Mouse (Mus musculus) hindbrain, embryonic 14.5 days (tissue): ENCODE measurements at regions not wholly inside any gene's neighbourhood (a gene's known extent, or its start where the extent isn't known, plus 50 kb on each side); places are given as distances from the start of the nearest gene placed in this dataset.

ENCODE experiments used
- ATAC-seq: fragments of 200-750 bp; cut with Nextera tagmentation; 2 replicates; pipeline ENCODE4 v1.8.0; 2017; ENCODE audit warnings: moderate number of reproducible peaks, mild to moderate bottlenecking, moderate TSS enrichment, moderate library complexity; ENCODE audit not compliant: low FRiP score
- DNase-seq: peaks from one replicate; pipeline ENCODE4 v3.0.0-alpha.2; 2015; ENCODE audit warnings: low spot score
- H3K27ac ChIP-seq: fragments of 300-500 bp; sonication (generic); 2 replicates; pipeline ENCODE4 v1.5.1; 2014; ENCODE audit warnings: mild to moderate bottlenecking, moderate library complexity
- H3K27me3 ChIP-seq: fragments of 300-500 bp; sonication (generic); 2 replicates; pipeline ENCODE4 v1.6.1; 2014; ENCODE audit warnings: mild to moderate bottlenecking, low read length, mixed read lengths; ENCODE audit not compliant: control insufficient read depth, insufficient read depth
- H3K36me3 ChIP-seq: fragments of 300-500 bp; sonication (generic); replicated peaks from 2 replicates; pipeline ENCODE4 v1.6.1; 2014; ENCODE audit not compliant: control insufficient read depth, insufficient read depth
- H3K4me1 ChIP-seq: fragments of 300-500 bp; sonication (generic); replicated peaks from 2 replicates; pipeline ENCODE4 v1.6.1; 2014; ENCODE audit warnings: antibody characterized with exemption, low read length, mixed read lengths; ENCODE audit not compliant: control insufficient read depth, insufficient read depth
- H3K4me2 ChIP-seq: fragments of 300-500 bp; sonication (generic); replicated peaks from 2 replicates; pipeline ENCODE4 v1.6.1; 2014; ENCODE audit warnings: mild to moderate bottlenecking, moderate library complexity
- H3K4me3 ChIP-seq: fragments of 300-500 bp; sonication (generic); replicated peaks from 2 replicates; pipeline ENCODE4 v1.5.1; 2014; ENCODE audit warnings: mild to moderate bottlenecking, low read length
- H3K9ac ChIP-seq: fragments of 300-500 bp; sonication (generic); 2 replicates; pipeline ENCODE4 v1.6.1; 2014
- H3K9me3 ChIP-seq: fragments of 300-500 bp; sonication (generic); 2 replicates; pipeline ENCODE4 v1.6.1; 2016; ENCODE audit warnings: low read length; ENCODE audit not compliant: control insufficient read depth
- WGBS: fragments of 180-500 bp; shearing (Covaris S2); extraction: QIAGEN DNeasy Blood & Tissue Kit; methylation state at CpG from one replicate; pipeline ENCODE4 v1.1.7; 2014; 5-methylcytosine and 5-hydroxymethylcytosine counted together

- 37% methylated on average over 5 of the region's 5 CpGs for WGBS
Measured at GRCm38 (mm10) chr3:137147405-137147804, 193.5 kb upstream of the Emcn start.

GRCm38 (mm10) chr3:137150414-137151010 is 190.4 kb upstream of the Emcn start:
- peaks cover 8% of the 10 kb centered on the region for H3K4me1 ChIP-seq
- H3K27me3 ChIP-seq = no peaks in the 10 kb centered on the region
- H3K27ac ChIP-seq = no peak overlapping the region
- H3K4me2 ChIP-seq = no peak overlapping the region
- H3K9ac ChIP-seq = no peak overlapping the region
- no peak overlapping the region for H3K4me3 ChIP-seq
- H3K9me3 ChIP-seq = no peaks in the 10 kb centered on the region
- DNase-seq (no peak), ATAC-seq (no peak)
- H3K36me3 ChIP-seq = no peaks in the 10 kb centered on the region
- 41% methylated on average over 14 of the region's 14 CpGs for WGBS

More at GRCm38 (mm10) chr3:137147405-137147804, 193.5 kb upstream of the Emcn start:
- Histone ChIP-seq H3K4me2 (no peak overlapping the region), H3K9me3 (no peaks in the 10 kb centered on the region), H3K4me3 (no peak overlapping the region), H3K9ac (no peak overlapping the region), H3K27me3 (no peaks in the 10 kb centered on the region), H3K4me1 (peaks cover 4% of the 10 kb centered on the region; the same call in 1 of the 2 replicates), H3K36me3 (no peaks in the 10 kb centered on the region), H3K27ac (no peak overlapping the region)
- no peak for DNase-seq
- ATAC-seq = no peak

GRCm38 (mm10) chr3:137151431-137151830 is 189.4 kb upstream of the Emcn start:
- ATAC-seq (no peak), DNase-seq (no peak)
- H3K9ac ChIP-seq = no peak overlapping the region
- H3K9me3 ChIP-seq = no peaks in the 10 kb centered on the region
- H3K4me1 ChIP-seq = peaks cover 8% of the 10 kb centered on the region
- 95% methylated on average over 1 of the region's 1 CpGs for WGBS
- H3K36me3 ChIP-seq = no peaks in the 10 kb centered on the region
- H3K4me2 ChIP-seq = no peak overlapping the region
- H3K27me3 ChIP-seq = no peaks in the 10 kb centered on the region
- no peak overlapping the region for H3K27ac ChIP-seq
- no peak overlapping the region for H3K4me3 ChIP-seq

GRCm38 (mm10) chr3:137153234-137153633 is 187.6 kb upstream of the Emcn start:
- no peak overlapping the region for H3K4me2 ChIP-seq
- H3K27me3 ChIP-seq = no peaks in the 10 kb centered on the region
- no peaks in the 10 kb centered on the region for H3K36me3 ChIP-seq
- DNase-seq (no peak), ATAC-seq (no peak)
- 71% methylated on average over 6 of the region's 6 CpGs for WGBS
- H3K4me1 ChIP-seq = peaks cover 4% of the 10 kb centered on the region; the same call in 1 of the 2 replicates
- no peak overlapping the region for H3K4me3 ChIP-seq
- H3K9ac ChIP-seq = no peak overlapping the region
- no peak overlapping the region for H3K27ac ChIP-seq
- H3K9me3 ChIP-seq = no peaks in the 10 kb centered on the region

- 19% methylated on average over 9 of the region's 9 CpGs for WGBS
- ATAC-seq (no peak), DNase-seq (no peak)
- Histone ChIP-seq H3K4me1 (peaks cover 4% of the 10 kb centered on the region; the same call in 1 of the 2 replicates), H3K36me3 (no peaks in the 10 kb centered on the region), H3K9ac (no peak overlapping the region), H3K27me3 (no peaks in the 10 kb centered on the region), H3K9me3 (no peaks in the 10 kb centered on the region), H3K4me3 (no peak overlapping the region), H3K4me2 (no peak overlapping the region), H3K27ac (no peak overlapping the region)
Measured at GRCm38 (mm10) chr3:137154200-137155042, 186.4 kb upstream of the Emcn start.

GRCm38 (mm10) chr3:137155043-137155404 is 185.8 kb upstream of the Emcn start:
- WGBS = 86% methylated on average over 3 of the region's 3 CpGs
- Histone ChIP-seq H3K4me2 (no peak overlapping the region), H3K4me3 (no peak overlapping the region), H3K9me3 (no peaks in the 10 kb centered on the region), H3K27me3 (no peaks in the 10 kb centered on the region), H3K9ac (no peak overlapping the region), H3K36me3 (no peaks in the 10 kb centered on the region), H3K4me1 (peaks cover 4% of the 10 kb centered on the region; the same call in 1 of the 2 replicates), H3K27ac (no peak overlapping the region)
- DNase-seq (no peak), ATAC-seq (no peak)

- H3K36me3 ChIP-seq = no peaks in the 10 kb centered on the region
- DNase-seq (no peak), ATAC-seq (no peak)
- H3K4me1 ChIP-seq = peaks cover 4% of the 10 kb centered on the region; the same call in 1 of the 2 replicates
- H3K27me3 ChIP-seq = no peaks in the 10 kb centered on the region
- H3K4me2 ChIP-seq = no peak overlapping the region
- H3K9me3 ChIP-seq = no peaks in the 10 kb centered on the region
- no peak overlapping the region for H3K4me3 ChIP-seq
- 62% methylated on average over 11 of the region's 11 CpGs for WGBS
- no peak overlapping the region for H3K9ac ChIP-seq
- H3K27ac ChIP-seq = no peak overlapping the region
Measured at GRCm38 (mm10) chr3:137156250-137156975, 184.5 kb upstream of the Emcn start.

- no peaks in the 10 kb centered on the region for H3K9me3 ChIP-seq
- H3K36me3 ChIP-seq = no peaks in the 10 kb centered on the region
- no peak overlapping the region for H3K27ac ChIP-seq
- DNase-seq (no peak), ATAC-seq (no peak)
- WGBS = 30% methylated on average over 1 of the region's 1 CpGs
- no peak overlapping the region for H3K9ac ChIP-seq
- H3K4me1 ChIP-seq = no peaks in the 10 kb centered on the region
- H3K27me3 ChIP-seq = no peaks in the 10 kb centered on the region
- H3K4me3 ChIP-seq = no peak overlapping the region
- no peak overlapping the region for H3K4me2 ChIP-seq
Measured at GRCm38 (mm10) chr3:137189035-137189434, 151.8 kb upstream of the Emcn start.

- Histone ChIP-seq H3K4me2 (no peak overlapping the region), H3K9ac (no peak overlapping the region), H3K36me3 (no peaks in the 10 kb centered on the region), H3K4me1 (no peaks in the 10 kb centered on the region), H3K27ac (no peak overlapping the region), H3K4me3 (no peak overlapping the region), H3K9me3 (no peaks in the 10 kb centered on the region), H3K27me3 (no peaks in the 10 kb centered on the region)
- ATAC-seq (no peak), DNase-seq (no peak)
- WGBS = 84% methylated on average over 5 of the region's 5 CpGs
Measured at GRCm38 (mm10) chr3:137190489-137190888, 150.4 kb upstream of the Emcn start.
